Mouse (Mus musculus) embryonic facial prominence, embryonic 10.5 days (tissue): ENCODE data around the gene Slc4a1. TPM values are rescaled to one million over a fixed set of nuclear protein-coding genes. Genes with fewer than 3 reads are reported as not detected.
"Not testable (repeated sequence)": the region's sequence is repeated elsewhere in the genome, so short reads cannot be mapped to it uniquely, and the experiment has no call there.

Experiments
- DNase-seq: peaks from one replicate; pipeline ENCODE4 v3.0.0-alpha.2; 2017; ENCODE audit warnings: low spot score
- H3K27ac ChIP-seq: fragments of 300-500 bp; sonication (generic); replicated peaks from 2 replicates; pipeline ENCODE4 v1.5.1; 2016; ENCODE audit warnings: mild to moderate bottlenecking
- H3K27me3 ChIP-seq: fragments of 300-500 bp; sonication (generic); replicated peaks from 2 replicates; pipeline ENCODE4 v1.6.1; 2016; ENCODE audit warnings: low read depth, mild to moderate bottlenecking; ENCODE audit not compliant: poor library complexity, severe bottlenecking
- H3K36me3 ChIP-seq: fragments of 300-500 bp; sonication (generic); replicated peaks from 2 replicates; pipeline ENCODE4 v1.6.1; 2016; ENCODE audit warnings: mild to moderate bottlenecking, moderate library complexity
- H3K4me1 ChIP-seq: fragments of 300-500 bp; sonication (generic); 2 replicates; pipeline ENCODE4 v1.6.1; 2016
- H3K4me3 ChIP-seq: fragments of 300-500 bp; sonication (generic); 2 replicates; pipeline ENCODE4 v1.5.1; 2016; ENCODE audit warnings: mild to moderate bottlenecking, moderate library complexity
- H3K9me3 ChIP-seq: fragments of 300-500 bp; sonication (generic); 2 replicates; pipeline ENCODE4 v1.6.1; 2016; ENCODE audit warnings: mild to moderate bottlenecking
- WGBS: fragments of 180-500 bp; shearing (Covaris S2); methylation state at CpG from one replicate; pipeline ENCODE4 v1.1.7; 2016; 5-methylcytosine and 5-hydroxymethylcytosine counted together
- polyA plus RNA-seq: library from polyadenylated mRNA; unstranded; fragments of >200 nt; fragmentation: Nextera tagmentation; extraction: Ambion mirVana; gene quantifications from 2 replicates; pipeline ENCODE4 v1.2.1, GENCODE M21; 2016

Slc4a1 gene
- 29.7 and 33.8 TPM in 2 replicates for polyA plus RNA-seq

DNA sequence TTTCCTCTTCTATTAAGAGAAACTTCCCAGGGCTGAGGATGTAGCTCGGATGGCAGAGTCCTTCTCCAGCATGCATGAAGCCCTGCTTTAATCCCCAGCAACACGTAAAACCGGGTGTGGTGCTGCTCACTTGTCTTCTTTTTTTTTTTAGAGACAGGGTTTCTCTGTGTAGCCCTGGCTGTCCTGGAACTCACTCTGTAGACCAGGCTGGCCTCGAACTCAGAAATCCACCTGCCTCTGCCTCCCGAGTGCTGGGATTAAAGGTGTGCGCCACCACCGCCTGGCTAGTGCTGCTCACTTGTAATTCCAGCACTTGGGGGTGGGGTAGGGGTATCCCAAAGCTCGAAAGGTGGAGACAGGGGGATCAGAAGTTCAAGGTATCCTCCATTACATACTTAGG is at the start of gene Slc4a1:
Gene Slc4a1 (minus strand): TSS at position 101 of the 400 bp plus-strand sequence.
- not testable (repeated sequence) for H3K27me3 ChIP-seq, DNase-seq, H3K36me3 ChIP-seq, H3K4me1 ChIP-seq, H3K9me3 ChIP-seq
- 76% methylated on average over 8 of the region's 8 CpGs for WGBS
- Histone ChIP-seq H3K4me3 (peak within 1 kb of the TSS; percentile 33; the same call in 1 of the 2 replicates), H3K27ac (peak within 1 kb of the TSS; percentile 37; the same call in 1 of the 2 replicates)

GRCm38 (mm10) chr11:102415034-102415802 is 49.2 kb upstream of the Slc4a1 start:
- H3K27me3 ChIP-seq, result no peaks in the 10 kb centered on the region
- H3K27ac ChIP-seq, result no peak overlapping the region
- peaks cover 12% of the 10 kb centered on the region; the same call in 1 of the 2 replicates for H3K4me1 ChIP-seq
- no peaks in the 10 kb centered on the region for H3K36me3 ChIP-seq
- no peak for DNase-seq
- H3K4me3 ChIP-seq, result no peak overlapping the region
- 76% methylated on average over 10 of the region's 10 CpGs for WGBS
- H3K9me3 ChIP-seq, result no peaks in the 10 kb centered on the region

DNA sequence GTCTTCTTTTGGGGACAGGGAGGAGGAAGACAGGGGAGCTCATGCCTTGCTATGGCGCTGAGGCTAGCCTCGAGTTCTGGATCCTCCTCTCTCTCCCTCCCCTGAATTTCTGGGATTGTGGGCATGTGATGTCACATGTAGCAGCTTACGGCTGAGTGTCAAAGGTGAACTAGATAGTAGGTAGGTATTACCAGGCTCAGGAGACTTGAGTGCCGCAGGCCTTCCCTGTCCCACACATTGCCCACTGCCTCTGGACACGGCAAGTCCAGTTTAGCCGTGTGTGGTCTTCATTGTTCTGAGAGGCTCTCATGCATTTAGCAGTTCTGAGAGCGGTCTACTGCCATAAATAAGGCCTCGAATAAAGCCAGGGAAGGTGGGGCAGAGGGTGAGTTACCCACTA is 47.1 kb upstream of the Slc4a1 start:
- no peak overlapping the region for H3K27ac ChIP-seq
- H3K36me3 ChIP-seq, result no peaks in the 10 kb centered on the region
- no peaks in the 10 kb centered on the region for H3K27me3 ChIP-seq
- peaks cover 28% of the 10 kb centered on the region for H3K4me1 ChIP-seq
- no peak overlapping the region for H3K4me3 ChIP-seq
- WGBS, result 83% methylated on average over 8 of the region's 8 CpGs
- no peak for DNase-seq
- no peaks in the 10 kb centered on the region for H3K9me3 ChIP-seq

- Histone ChIP-seq H3K36me3 (no peaks in the 10 kb centered on the region), H3K9me3 (no peaks in the 10 kb centered on the region), H3K27ac (no peak overlapping the region), H3K27me3 (no peaks in the 10 kb centered on the region), H3K4me3 (no peak overlapping the region), H3K4me1 (peaks cover 39% of the 10 kb centered on the region)
- DNase-seq, result peak; percentile 90
- WGBS, result 8% methylated on average over 11 of the region's 11 CpGs
Measured at GRCm38 (mm10) chr11:102411704-102412103, 45.7 kb upstream of the Slc4a1 start.

DNA sequence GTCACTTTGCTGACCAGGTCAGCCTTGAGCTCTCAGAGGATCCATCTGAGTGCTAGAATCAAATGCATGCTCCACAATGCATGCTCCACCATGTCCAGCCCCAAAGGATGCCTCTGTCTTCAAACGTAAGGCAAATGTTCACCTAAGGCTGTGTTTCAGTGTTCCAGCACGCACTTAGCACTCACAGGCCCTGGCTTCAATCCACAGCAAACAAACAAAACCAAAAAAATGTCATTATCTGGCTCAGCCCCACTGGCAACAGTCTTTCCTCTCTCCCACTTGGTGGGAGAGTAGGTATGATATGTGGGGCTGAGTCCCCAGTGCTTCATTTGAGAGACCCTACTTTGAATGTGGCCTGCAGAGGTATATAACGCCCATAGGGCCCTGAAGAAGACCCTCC is 45.1 kb upstream of the Slc4a1 start:
- no peaks in the 10 kb centered on the region for H3K36me3 ChIP-seq
- no peak for DNase-seq
- 86% methylated on average over 3 of the region's 3 CpGs for WGBS
- H3K9me3 ChIP-seq, result no peaks in the 10 kb centered on the region
- no peak overlapping the region for H3K27ac ChIP-seq
- H3K4me3 ChIP-seq, result no peak overlapping the region
- H3K4me1 ChIP-seq, result peaks cover 46% of the 10 kb centered on the region
- H3K27me3 ChIP-seq, result no peaks in the 10 kb centered on the region

DNA sequence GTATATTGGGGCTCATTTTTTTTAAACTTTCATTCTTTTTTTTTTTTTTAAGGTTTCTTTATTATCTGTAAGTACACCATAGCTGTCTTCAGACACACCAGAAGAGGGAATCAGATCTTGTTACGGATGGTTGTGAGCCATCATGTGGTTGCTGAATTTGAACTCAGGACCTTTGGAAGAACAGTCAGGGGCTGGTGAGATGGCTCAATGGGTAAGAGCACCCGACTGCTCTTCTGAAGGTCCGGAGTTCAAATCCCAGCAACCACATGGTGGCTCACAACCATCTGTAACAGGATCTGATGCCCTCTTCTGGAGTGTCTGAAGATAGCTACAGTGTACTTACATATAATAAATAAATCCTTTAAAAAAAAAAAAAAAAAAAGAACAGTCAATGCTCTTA is 44.3 kb upstream of the Slc4a1 start:
- not testable (repeated sequence) for H3K36me3 ChIP-seq, DNase-seq, H3K9me3 ChIP-seq, H3K27ac ChIP-seq, H3K27me3 ChIP-seq, H3K4me3 ChIP-seq
- H3K4me1 ChIP-seq, result peaks cover 53% of the 10 kb centered on the region
- WGBS, result 93% methylated on average over 3 of the region's 3 CpGs

DNA sequence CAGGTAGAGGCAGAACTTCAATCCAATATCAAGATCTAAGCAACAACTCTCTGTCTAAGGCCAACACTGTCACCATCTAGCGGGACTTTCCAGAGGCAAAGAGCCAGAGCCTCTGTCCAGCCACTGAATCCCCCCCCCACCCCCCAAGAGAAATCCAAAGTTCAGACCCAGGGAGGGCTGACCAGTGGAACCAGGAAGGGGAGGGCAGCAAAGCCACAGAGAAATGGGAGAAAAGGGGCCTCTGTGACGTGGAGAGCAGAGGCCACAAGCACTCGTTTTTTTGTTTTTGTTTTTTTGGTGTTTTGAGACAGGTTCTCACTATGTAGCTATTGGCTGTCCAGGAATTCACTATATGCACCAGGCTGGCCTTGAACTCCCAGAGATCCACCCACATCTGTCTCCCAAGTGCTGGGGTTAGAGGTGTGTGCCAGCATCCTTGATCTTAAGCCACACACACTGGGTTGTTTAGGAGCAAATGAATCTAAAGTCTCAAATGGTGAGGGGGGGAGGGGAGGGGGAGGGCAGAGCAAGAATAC is 43.9 kb upstream of the Slc4a1 start:
- no peak for DNase-seq
- Histone ChIP-seq H3K4me1 (peaks cover 55% of the 10 kb centered on the region), H3K27ac (0 out of 2 replicates have a peak overlapping the region, but pooled peaks have one; percentile 0), H3K27me3 (no peaks in the 10 kb centered on the region), H3K9me3 (no peaks in the 10 kb centered on the region), H3K36me3 (peaks cover 6% of the 10 kb centered on the region), H3K4me3 (no peak overlapping the region)
- 77% methylated on average over 3 of the region's 3 CpGs for WGBS

DNA sequence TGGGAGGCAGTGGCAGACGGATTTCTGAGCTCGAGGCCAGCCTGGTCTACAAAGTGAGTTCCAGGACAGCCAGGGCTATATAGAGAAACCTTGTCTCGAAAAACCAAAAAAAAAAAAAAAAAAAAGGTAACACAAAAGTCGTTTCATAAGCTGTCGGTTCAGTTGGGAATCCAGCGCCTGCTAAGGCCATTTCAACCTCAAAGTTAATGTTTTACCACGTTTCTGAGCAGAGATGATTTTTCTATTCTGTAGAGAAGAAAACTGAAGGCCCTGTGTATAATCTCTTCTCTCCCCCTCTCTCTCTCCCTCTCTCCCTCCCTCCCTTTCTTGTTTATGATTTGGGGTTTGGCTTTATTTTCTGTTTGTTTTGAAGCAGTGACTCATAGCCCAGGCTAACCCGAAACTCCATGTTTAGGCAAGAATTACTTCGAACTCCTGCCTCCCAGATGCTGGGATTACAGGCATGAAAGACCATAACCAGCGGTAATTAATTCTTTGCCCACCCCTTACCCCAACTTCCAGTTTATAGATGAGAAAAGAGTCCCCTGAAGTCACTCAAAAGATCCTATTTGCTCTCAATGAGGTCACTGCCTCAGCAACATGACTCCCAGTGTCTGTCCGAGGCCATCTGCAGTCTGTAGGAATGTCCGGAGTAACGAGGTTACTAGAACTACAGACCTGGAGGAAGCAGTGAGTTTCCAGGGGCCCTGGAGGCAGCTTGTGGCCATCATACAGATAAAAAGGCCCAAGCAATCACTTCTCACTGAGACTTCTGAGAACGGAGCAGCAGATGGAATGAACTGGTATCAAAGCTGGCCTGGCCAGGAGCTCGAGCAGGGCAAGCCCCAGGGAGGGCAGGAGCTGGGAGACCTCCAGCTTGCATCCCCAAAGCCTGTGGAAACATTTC is 43.1 kb upstream of the Slc4a1 start:
- Histone ChIP-seq H3K4me1 (peaks cover 58% of the 10 kb centered on the region), H3K9me3 (no peaks in the 10 kb centered on the region), H3K4me3 (peak overlapping the region; percentile 92), H3K27me3 (no peaks in the 10 kb centered on the region), H3K36me3 (peaks cover 13% of the 10 kb centered on the region), H3K27ac (peak overlapping the region; percentile 95)
- no peak for DNase-seq
- 42% methylated on average over 15 of the region's 15 CpGs for WGBS

GRCm38 (mm10) chr11:102408344-102408876 is 42.4 kb upstream of the Slc4a1 start:
- H3K27me3 ChIP-seq, result peaks cover 4% of the 10 kb centered on the region; the same call in 1 of the 2 replicates
- peak; percentile 98 for DNase-seq
- WGBS, result under 1% methylated on average over 32 of the region's 32 CpGs
- H3K4me1 ChIP-seq, result peaks cover 58% of the 10 kb centered on the region
- H3K27ac ChIP-seq, result peak overlapping the region; percentile 95
- peak overlapping the region; percentile 92 for H3K4me3 ChIP-seq
- H3K36me3 ChIP-seq, result peaks cover 20% of the 10 kb centered on the region
- H3K9me3 ChIP-seq, result no peaks in the 10 kb centered on the region

GRCm38 (mm10) chr11:102407834-102408215 is 41.8 kb upstream of the Slc4a1 start, which contains the start of gene Slc25a39:
Gene Slc25a39, minus strand, starts transcription at chr11:102407946.
- Histone ChIP-seq H3K27ac (peak within 1 kb of the TSS; percentile 95), H3K27me3 (peaks cover 10% of the 10 kb centered on the region; the same call in 1 of the 2 replicates), H3K36me3 (peaks cover 26% of the 10 kb centered on the region), H3K4me3 (peak within 1 kb of the TSS; percentile 92), H3K4me1 (peaks cover 58% of the 10 kb centered on the region), H3K9me3 (no peaks in the 10 kb centered on the region)
- WGBS, result 2% methylated on average over 19 of the region's 19 CpGs
- DNase-seq, result no peak

- under 1% methylated on average over 85 of the region's 85 CpGs for whole genome bisulfite sequencing
Measured at GRCm38 (mm10) chr11:102406900-102407833, 41.2 kb upstream of the Slc4a1 start.

More at GRCm38 (mm10) chr11:102406900-102407833, 41.2 kb upstream of the Slc4a1 start:
- Histone ChIP-seq H3K27ac (peak overlapping the region; percentile 95), H3K27me3 (peaks cover 17% of the 10 kb centered on the region), H3K9me3 (no peaks in the 10 kb centered on the region), H3K4me3 (peak overlapping the region; percentile 92), H3K4me1 (peaks cover 59% of the 10 kb centered on the region), H3K36me3 (peaks cover 33% of the 10 kb centered on the region)
- DNase-seq, result peak; percentile 95
